Mouse (Mus musculus) adrenal gland, postnatal 36 days (tissue): ENCODE results near the gene Acadm. TPM values are rescaled to one million over a fixed set of nuclear protein-coding genes. Genes with fewer than 3 reads are reported as not detected.

ENCODE experiments used
- DNase-seq, 2 experiments: peaks; one replicate each; pipeline ENCODE4 v3.0.0; 2021; ENCODE audit warnings: mixed read lengths in 1 of 2
- total RNA-seq, 2 experiments: library from RNA; stranded (reverse); gene quantifications; 2 replicates each; pipeline ENCODE4 v1.2.3; 2021

Acadm gene
- total RNA-seq, 2 experiments from 2014 or later: 752 to 759 TPM

- DNase-seq: no peak
Measured at GRCm38 (mm10) chr3:153905251-153906135, 38.9 kb downstream of the Acadm start.

GRCm38 (mm10) chr3:153904586-153904985 is 39.8 kb downstream of the Acadm start:
- DNase-seq: peak; percentile 63 to 73

GRCm38 (mm10) chr3:153902595-153902994 is 41.8 kb downstream of the Acadm start:
- DNase-seq: no peak

- no peak for DNase-seq
Measured at GRCm38 (mm10) chr3:153901904-153902303, 42.5 kb downstream of the Acadm start.

GRCm38 (mm10) chr3:153897216-153897615 is 47.2 kb downstream of the Acadm start:
- DNase-seq: no peak

- no peak for DNase-seq
Measured at GRCm38 (mm10) chr3:153895454-153895853, 49.0 kb downstream of the Acadm start.

GRCm38 (mm10) chr3:153889188-153889781 is 55.1 kb downstream of the Acadm start:
- no peak for DNase-seq

- DNase-seq: no peak
Measured at GRCm38 (mm10) chr3:153888141-153888540, 56.3 kb downstream of the Acadm start.

GRCm38 (mm10) chr3:153886296-153886695 is 58.1 kb downstream of the Acadm start:
- DNase-seq: no peak

Other genes with a start within 250 kb of the Acadm start
- gene St6galnac3, start 219.5 kb downstream of the Acadm start, total RNA-seq: 10 to 100 TPM; 11.8 to 20.8 TPM
- gene Asb17, start 100.4 kb downstream of the Acadm start, total RNA-seq: not detected
- gene Msh4, start 38.5 kb downstream of the Acadm start, total RNA-seq: under 1 TPM; 0.07 to 0.13 TPM
- gene Rabggtb, start 31.6 kb downstream of the Acadm start, total RNA-seq: 100 to 1,000 TPM in 1 of 2 experiments, 10 to 100 TPM in 1; 94.1 to 114 TPM
- under 1 TPM; 0.07 TPM for gene Slc44a5, start 28.8 kb upstream of the Acadm start, total RNA-seq